Mouse (Mus musculus) small intestine, adult 2 months (tissue): ENCODE data around the gene Pcgf5. TPM values are rescaled to one million over a fixed set of nuclear protein-coding genes. Genes with fewer than 3 reads are reported as not detected.

Experiments
- H3K27ac ChIP-seq: fragments of 200-500 bp; 2 replicates; pipeline ENCODE4 v1.5.1; 2012; ENCODE audit warnings: low read depth, low read length, control low read depth, inconsistent platforms; ENCODE audit not compliant: insufficient read depth
- H3K27me3 ChIP-seq: fragments of 200-500 bp; 2 replicates; pipeline ENCODE4 v1.6.1; 2012; ENCODE audit warnings: mild to moderate bottlenecking, moderate library complexity, low read length, inconsistent platforms; ENCODE audit not compliant: control insufficient read depth, insufficient read depth
- H3K36me3 ChIP-seq: fragments of 200-500 bp; 2 replicates; pipeline ENCODE4 v1.6.1; 2012; ENCODE audit warnings: mild to moderate bottlenecking, low read length, control low read depth, inconsistent platforms; ENCODE audit not compliant: control insufficient read depth, insufficient read depth
- H3K4me1 ChIP-seq: fragments of 200-500 bp; 2 replicates; pipeline ENCODE4 v1.6.1; 2012; ENCODE audit warnings: low read length, inconsistent platforms, mixed read lengths; ENCODE audit not compliant: control insufficient read depth, insufficient read depth, insufficient read length
- H3K4me3 ChIP-seq: fragments of 200-500 bp; 2 replicates; pipeline ENCODE4 v1.5.1; 2012; ENCODE audit warnings: low read depth, mild to moderate bottlenecking, control low read depth, inconsistent platforms, low read length, moderate library complexity
- CTCF ChIP-seq: fragments of 200-500 bp; IDR thresholded peaks from 2 replicates; pipeline ENCODE4 v1.5.1; 2012; ENCODE audit warnings: low read depth, mild to moderate bottlenecking, control low read depth, inconsistent platforms, low read length, moderate library complexity, mixed read lengths; ENCODE audit not compliant: insufficient replicate concordance, insufficient read length; ENCODE audit errors: extremely low read depth
- POLR2A ChIP-seq: fragments of 200-500 bp; IDR thresholded peaks from 2 replicates; pipeline ENCODE4 v1.6.1; 2012; ENCODE audit warnings: low read depth, mild to moderate bottlenecking, control low read depth, inconsistent platforms, low read length, moderate library complexity
- WGBS: fragments of 180-500 bp; shearing (Covaris S2); methylation state at CpG from one replicate; pipeline ENCODE4 v1.1.7; 2018; 5-methylcytosine and 5-hydroxymethylcytosine counted together
- polyA plus RNA-seq: library from polyadenylated mRNA; depleted of rRNA; stranded (reverse); fragments of >200 nt; gene quantifications from 2 replicates; pipeline ENCODE4 v1.2.3, GENCODE M21; 2012

Gene Pcgf5
- polyA plus RNA-seq, 1 experiment, result 6.4 TPM

- peaks cover 7% of the 10 kb centered on the region for H3K4me1 ChIP-seq
- no peaks in the 10 kb centered on the region for H3K27me3 ChIP-seq
- no peak for TF ChIP-seq POLR2A
- no peak for TF ChIP-seq CTCF
- peak overlapping the region; percentile 32 for H3K27ac ChIP-seq
- H3K36me3 ChIP-seq, result no peaks in the 10 kb centered on the region
- H3K4me3 ChIP-seq, result peak overlapping the region; percentile 100
- WGBS, result 19% methylated on average over 6 of the region's 6 CpGs
Observed at GRCm38 (mm10) chr19:36347376-36347775, 733 bp upstream of the Pcgf5 start.

GRCm38 (mm10) chr19:36347831-36348160, 313 bp upstream of the Pcgf5 start:
- no peaks in the 10 kb centered on the region for H3K27me3 ChIP-seq
- WGBS, result 4% methylated on average over 11 of the region's 11 CpGs
- TF ChIP-seq POLR2A, result no peak
- no peak for TF ChIP-seq CTCF
- no peaks in the 10 kb centered on the region for H3K36me3 ChIP-seq
- H3K4me3 ChIP-seq, result peak overlapping the region; percentile 100
- H3K4me1 ChIP-seq, result peaks cover 7% of the 10 kb centered on the region
- no peak overlapping the region for H3K27ac ChIP-seq

- Histone ChIP-seq H3K27me3 (no peaks in the 10 kb centered on the region), H3K36me3 (no peaks in the 10 kb centered on the region), H3K4me1 (peaks cover 7% of the 10 kb centered on the region), H3K27ac (peak overlapping the region; percentile 96), H3K4me3 (peak overlapping the region; percentile 100)
- peak; percentile 78; the same call in 1 of the 2 replicates for TF ChIP-seq POLR2A
- TF ChIP-seq CTCF, result no peak
- under 1% methylated on average over 85 of the region's 85 CpGs for WGBS
Observed at GRCm38 (mm10) chr19:36348801-36349486, 835 bp downstream of the Pcgf5 start.

DNA sequence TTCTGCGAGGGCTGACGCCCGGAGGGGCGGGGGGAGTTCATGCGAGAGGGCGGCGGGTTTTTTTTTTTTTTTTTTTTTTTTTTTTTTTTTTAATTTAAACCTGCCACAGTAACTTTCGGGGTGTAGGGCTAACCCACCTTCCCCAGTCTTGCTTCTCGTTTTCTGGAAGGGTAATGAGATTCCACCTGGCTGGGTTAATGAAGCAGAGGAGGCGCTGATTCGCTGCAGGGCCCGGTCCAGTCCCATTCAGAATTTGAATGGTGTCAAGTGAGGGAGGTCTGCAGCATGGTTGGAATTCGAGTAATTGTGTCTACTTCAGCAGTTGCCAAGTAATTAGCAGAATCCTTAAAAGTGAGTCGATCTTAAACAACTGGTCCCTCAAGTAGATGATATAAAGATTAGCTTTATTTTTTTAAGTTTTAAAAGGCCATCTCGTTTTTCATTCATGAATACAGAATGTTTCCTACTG, 1.4 kb downstream of the Pcgf5 start:
- Histone ChIP-seq H3K36me3 (no peaks in the 10 kb centered on the region), H3K4me1 (peaks cover 7% of the 10 kb centered on the region), H3K27me3 (no peaks in the 10 kb centered on the region), H3K4me3 (peak overlapping the region; percentile 100), H3K27ac (peak overlapping the region; percentile 96)
- no peak for TF ChIP-seq POLR2A
- TF ChIP-seq CTCF, result no peak
- 8% methylated on average over 14 of the region's 15 CpGs for WGBS

- no peaks in the 10 kb centered on the region for H3K36me3 ChIP-seq
- no peak overlapping the region for H3K4me3 ChIP-seq
- H3K4me1 ChIP-seq, result peaks cover 7% of the 10 kb centered on the region
- no peaks in the 10 kb centered on the region for H3K27me3 ChIP-seq
- 57% methylated on average over 11 of the region's 11 CpGs for WGBS
- no peak overlapping the region for H3K27ac ChIP-seq
- TF ChIP-seq POLR2A (no peak), CTCF (no peak)
Observed at GRCm38 (mm10) chr19:36350181-36350580, 2.1 kb downstream of the Pcgf5 start.

DNA sequence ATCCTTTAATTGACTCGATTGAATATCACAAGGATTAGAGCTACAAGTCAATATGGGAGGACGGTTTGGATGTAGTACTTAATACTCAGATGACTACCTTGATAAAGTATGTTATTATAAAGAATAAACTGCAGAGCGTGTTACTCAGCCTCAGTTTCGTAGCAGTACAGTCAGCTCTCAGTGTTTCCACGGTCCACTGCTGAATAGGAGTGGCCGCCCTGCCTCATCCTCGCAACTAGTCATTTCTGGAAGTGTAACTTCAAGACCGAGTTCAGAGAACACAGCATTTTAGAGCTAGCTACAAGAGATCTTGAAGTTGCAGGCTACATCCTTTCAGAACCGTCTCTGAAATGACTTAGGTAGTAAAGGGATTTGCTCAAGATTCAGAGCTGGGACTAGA, 2.8 kb downstream of the Pcgf5 start:
- Histone ChIP-seq H3K4me1 (peaks cover 7% of the 10 kb centered on the region), H3K36me3 (no peaks in the 10 kb centered on the region), H3K4me3 (no peak overlapping the region), H3K27me3 (no peaks in the 10 kb centered on the region), H3K27ac (no peak overlapping the region)
- TF ChIP-seq CTCF (no peak), POLR2A (no peak)
- WGBS, result 92% methylated on average over 9 of the region's 9 CpGs

GRCm38 (mm10) chr19:36362541-36362940, 14.4 kb downstream of the Pcgf5 start:
- H3K4me1 ChIP-seq, result no peaks in the 10 kb centered on the region
- no peak for TF ChIP-seq CTCF
- no peak for TF ChIP-seq POLR2A
- 90% methylated on average over 5 of the region's 5 CpGs for WGBS

More at GRCm38 (mm10) chr19:36362541-36362940, 14.4 kb downstream of the Pcgf5 start:
- Histone ChIP-seq H3K36me3 (no peaks in the 10 kb centered on the region), H3K27me3 (no peaks in the 10 kb centered on the region), H3K4me3 (no peak overlapping the region), H3K27ac (no peak overlapping the region)
